Mouse (Mus musculus): ENCODE measurements around the gene Radil.

Gene Radil

GRCm38 (mm10) chr5:142550706-142551652 is at the start of gene Radil:
Radil (minus strand) TSS chr5:142551098.
- peak; percentile 99 for DNase-seq

- no peak for DNase-seq
Measured at GRCm38 (mm10) chr5:142597648-142598390, 46.9 kb upstream of the Radil start.

GRCm38 (mm10) chr5:142596723-142597122 is 45.8 kb upstream of the Radil start:
- DNase-seq: no peak

GRCm38 (mm10) chr5:142595698-142596097 is 44.8 kb upstream of the Radil start:
- DNase-seq: no peak

GRCm38 (mm10) chr5:142590953-142591616 is 40.2 kb upstream of the Radil start:
- no peak for DNase-seq

- DNase-seq: no peak
Measured at GRCm38 (mm10) chr5:142583616-142584126, 32.8 kb upstream of the Radil start.

GRCm38 (mm10) chr5:142581517-142581916 is 30.6 kb upstream of the Radil start:
- no peak for DNase-seq

- DNase-seq: no peak
Measured at GRCm38 (mm10) chr5:142578192-142578591, 27.3 kb upstream of the Radil start.

- peak; percentile 67 for DNase-seq
Measured at GRCm38 (mm10) chr5:142576832-142577231, 25.9 kb upstream of the Radil start.

- no peak for DNase-seq
Measured at GRCm38 (mm10) chr5:142574323-142575057, 23.6 kb upstream of the Radil start.

- DNase-seq: no peak
Measured at GRCm38 (mm10) chr5:142564606-142565005, 13.7 kb upstream of the Radil start.

- no peak for DNase-seq
Measured at GRCm38 (mm10) chr5:142560261-142560660, 9.4 kb upstream of the Radil start.

- no peak for DNase-seq
Measured at GRCm38 (mm10) chr5:142557397-142558067, 6.6 kb upstream of the Radil start.

- no peak for DNase-seq
Measured at GRCm38 (mm10) chr5:142556721-142557120, 5.8 kb upstream of the Radil start.

- DNase-seq: no peak
Measured at GRCm38 (mm10) chr5:142555866-142556265, 5.0 kb upstream of the Radil start.

GRCm38 (mm10) chr5:142549961-142550705 is 765 bp downstream of the Radil start:
- peak; percentile 95 for DNase-seq

- no peak for DNase-seq
Measured at GRCm38 (mm10) chr5:142549441-142549840, 1.5 kb downstream of the Radil start.

- no peak for DNase-seq
Measured at GRCm38 (mm10) chr5:142547066-142547465, 3.8 kb downstream of the Radil start.

- DNase-seq: no peak
Measured at GRCm38 (mm10) chr5:142546344-142546743, 4.6 kb downstream of the Radil start.

GRCm38 (mm10) chr5:142545014-142545795 is 5.7 kb downstream of the Radil start:
- DNase-seq: no peak

Measured in heart, adult 11 months (tissue).